Mouse (Mus musculus): ENCODE measurements around the gene Zfp335.

The Zfp335 gene

DNA sequence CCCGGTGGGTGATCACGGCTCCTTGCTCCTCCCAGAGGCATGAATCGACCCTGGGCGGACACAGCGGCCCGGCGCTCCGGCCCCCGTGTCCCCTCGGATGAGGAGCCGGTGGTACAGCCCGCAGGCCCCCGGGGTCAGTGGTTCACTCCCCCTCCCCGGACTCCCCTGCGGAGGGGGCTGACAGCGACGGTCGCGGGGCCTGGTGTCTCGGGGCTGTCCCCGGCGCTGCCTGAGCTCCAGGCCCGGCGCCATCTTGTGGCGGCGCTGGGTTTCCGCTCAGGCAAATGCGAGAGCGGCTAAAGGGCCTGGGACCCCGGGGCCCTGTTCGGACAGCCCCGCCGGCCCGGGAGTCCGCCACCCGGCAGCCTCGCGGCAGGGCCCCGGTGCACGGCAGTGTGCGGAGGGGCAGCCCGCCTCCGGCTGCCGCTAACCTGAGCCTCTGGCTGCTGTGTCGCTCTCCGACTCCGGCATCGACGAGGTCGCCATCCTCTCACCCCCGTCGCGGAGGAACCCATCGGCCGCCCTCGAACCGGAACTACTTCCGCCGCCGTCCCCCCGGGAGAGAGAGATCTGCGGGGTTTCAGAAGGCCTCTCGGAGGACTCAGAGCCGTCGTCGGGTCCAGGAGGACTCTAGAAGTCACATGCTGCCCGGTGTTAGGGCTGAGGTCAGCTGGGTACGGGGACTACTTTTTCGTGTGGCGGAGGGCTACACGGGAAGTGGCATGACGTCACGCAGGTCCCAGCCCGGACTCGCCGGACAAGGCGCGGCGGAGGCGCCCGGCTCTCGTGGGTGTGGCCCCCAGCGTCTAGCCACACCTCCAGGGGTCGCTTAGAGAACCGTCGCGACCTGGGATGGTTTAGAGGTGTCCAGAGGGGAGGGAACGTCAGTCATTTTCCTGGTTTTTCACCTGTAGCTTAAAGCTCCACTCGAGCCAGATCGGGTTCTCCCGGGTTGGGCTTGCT lies at the start of gene Zfp335:
TSS of gene Zfp335 (minus strand) at position 672 of the 963 bp plus-strand sequence.
- peak; percentile 38; the same call in 1 of the 2 replicates for TF ChIP-seq GATA4 (IDR thresholded peaks at IDR 0.05; ENCODE audit: insufficient replicate concordance, low read length)

- no peak for TF ChIP-seq GATA4 (IDR thresholded peaks at IDR 0.05; ENCODE audit: insufficient replicate concordance, low read length)
These were observed 49.3 kb upstream of the Zfp335 start, which contains the start of gene Slc12a5 for GRCm38 (mm10) chr2:164960716-164961441. Gene Slc12a5 (plus strand): TSS chr2:164960802.

- TF ChIP-seq GATA4 (IDR thresholded peaks at IDR 0.05; ENCODE audit: insufficient replicate concordance, low read length) = no peak
These were observed 46.2 kb upstream of the Zfp335 start for GRCm38 (mm10) chr2:164957548-164958315.

- TF ChIP-seq GATA4 (IDR thresholded peaks at IDR 0.05; ENCODE audit: insufficient replicate concordance, low read length) = no peak
These were observed 44.6 kb upstream of the Zfp335 start for GRCm38 (mm10) chr2:164956195-164956594.

GRCm38 (mm10) chr2:164955725-164956124 lies 44.2 kb upstream of the Zfp335 start:
- TF ChIP-seq GATA4 (IDR thresholded peaks at IDR 0.05; ENCODE audit: insufficient replicate concordance, low read length) = no peak

- TF ChIP-seq GATA4 (IDR thresholded peaks at IDR 0.05; ENCODE audit: insufficient replicate concordance, low read length) = no peak
These were observed 41.7 kb upstream of the Zfp335 start for GRCm38 (mm10) chr2:164953224-164953623.

DNA sequence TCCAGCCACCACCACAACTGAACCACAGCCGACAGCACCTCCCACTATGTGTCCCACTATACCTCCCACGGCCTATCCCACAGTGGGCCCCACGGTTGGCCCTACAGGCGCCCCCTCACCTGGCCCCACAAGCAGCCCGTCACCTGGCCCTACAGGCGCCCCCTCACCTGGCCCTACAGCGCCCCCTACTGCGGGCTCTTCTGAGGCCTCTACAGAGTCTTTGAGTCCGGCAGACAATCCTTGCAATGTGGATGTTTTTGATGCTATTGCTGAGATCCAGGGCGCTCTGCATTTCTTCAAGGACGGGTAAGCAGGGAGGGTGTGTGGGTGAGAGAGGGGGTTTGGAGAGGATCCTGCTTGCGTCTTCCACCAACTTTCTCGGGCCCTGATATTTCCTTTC lies 40.9 kb upstream of the Zfp335 start:
- TF ChIP-seq GATA4 (IDR thresholded peaks at IDR 0.05; ENCODE audit: insufficient replicate concordance, low read length) = no peak

- no peak for TF ChIP-seq GATA4 (IDR thresholded peaks at IDR 0.05; ENCODE audit: insufficient replicate concordance, low read length)
These were observed 40.2 kb upstream of the Zfp335 start for GRCm38 (mm10) chr2:164951745-164952144.

GRCm38 (mm10) chr2:164950501-164950900 lies 38.9 kb upstream of the Zfp335 start:
- TF ChIP-seq GATA4 (IDR thresholded peaks at IDR 0.05; ENCODE audit: insufficient replicate concordance, low read length) = no peak

GRCm38 (mm10) chr2:164948962-164949361 lies 37.4 kb upstream of the Zfp335 start:
- TF ChIP-seq GATA4 (IDR thresholded peaks at IDR 0.05; ENCODE audit: insufficient replicate concordance, low read length) = no peak

DNA sequence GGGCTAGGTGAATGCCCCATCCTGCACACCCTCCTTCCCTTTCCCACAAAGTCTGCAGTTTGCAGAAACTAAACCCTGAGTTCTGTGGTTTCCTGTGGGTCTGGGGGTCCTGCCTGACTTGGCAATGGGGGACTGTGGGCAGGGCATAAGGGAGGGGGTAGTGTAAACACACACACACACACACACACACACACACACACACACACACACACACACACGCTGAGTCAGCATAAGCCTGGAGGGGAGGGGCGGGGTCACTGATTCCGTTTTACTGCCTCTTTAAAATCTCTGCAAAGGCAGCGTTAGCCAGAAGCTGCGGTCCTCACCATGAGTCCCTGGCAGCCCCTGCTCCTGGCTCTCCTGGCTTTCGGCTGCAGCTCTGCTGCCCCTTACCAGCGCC lies 36.4 kb upstream of the Zfp335 start:
- no peak for TF ChIP-seq GATA4 (IDR thresholded peaks at IDR 0.05; ENCODE audit: insufficient replicate concordance, low read length)

DNA sequence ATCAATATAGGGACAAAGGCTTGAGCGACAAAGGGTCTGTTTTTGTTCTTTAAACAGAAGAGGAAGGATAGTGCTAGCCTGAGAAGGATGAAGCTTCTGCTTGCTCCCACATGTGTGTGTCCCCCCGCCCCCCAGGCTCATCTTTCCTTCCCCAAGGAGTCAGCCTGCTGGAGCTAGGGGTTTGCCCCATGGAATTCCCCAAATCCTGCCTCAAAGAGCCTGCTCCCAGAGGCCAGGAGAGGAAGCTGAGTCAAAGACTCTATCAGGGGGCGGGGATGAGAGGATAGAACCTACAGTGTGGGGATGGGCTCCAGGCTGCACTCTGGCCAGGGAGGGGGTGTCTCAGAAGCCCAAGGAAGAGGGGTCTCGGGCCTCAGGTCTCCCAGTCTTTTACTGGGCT lies 35.9 kb upstream of the Zfp335 start:
- no peak for TF ChIP-seq GATA4 (IDR thresholded peaks at IDR 0.05; ENCODE audit: insufficient replicate concordance, low read length)

GRCm38 (mm10) chr2:164942692-164943290 lies 31.2 kb upstream of the Zfp335 start:
- TF ChIP-seq GATA4 (IDR thresholded peaks at IDR 0.05; ENCODE audit: insufficient replicate concordance, low read length) = no peak

- no peak for TF ChIP-seq GATA4 (IDR thresholded peaks at IDR 0.05; ENCODE audit: insufficient replicate concordance, low read length)
These were observed 28.7 kb upstream of the Zfp335 start, which contains the start of gene Mmp9 for GRCm38 (mm10) chr2:164940140-164940830. Gene Mmp9 (plus strand): TSS chr2:164940780.
